Mouse (Mus musculus) stomach, postnatal 0 days (tissue): ENCODE measurements around the gene Pcyt2. TPM values are rescaled to one million over a fixed set of nuclear protein-coding genes. Genes with fewer than 3 reads are reported as not detected.

ENCODE experiments used
- ATAC-seq: fragments of 200-750 bp; cut with Nextera tagmentation; 2 replicates; pipeline ENCODE4 v1.8.0; 2017; ENCODE audit not compliant: low FRiP score, low TSS enrichment
- DNase-seq: peaks from one replicate; pipeline ENCODE4 v3.0.0-alpha.2; 2016; ENCODE audit warnings: low spot score
- H3K27ac ChIP-seq: fragments of 300-500 bp; sonication (generic); replicated peaks from 2 replicates; pipeline ENCODE4 v1.5.1; 2014; ENCODE audit warnings: mild to moderate bottlenecking, control low read depth
- H3K27me3 ChIP-seq: fragments of 300-500 bp; sonication (generic); 2 replicates; pipeline ENCODE4 v1.6.1; 2014; ENCODE audit warnings: low read length; ENCODE audit not compliant: control insufficient read depth, insufficient read depth
- H3K36me3 ChIP-seq: fragments of 300-500 bp; sonication (generic); 2 replicates; pipeline ENCODE4 v1.6.1; 2014; ENCODE audit warnings: low read length, mixed read lengths; ENCODE audit not compliant: control insufficient read depth, insufficient read depth
- H3K4me1 ChIP-seq: fragments of 300-500 bp; sonication (generic); replicated peaks from 2 replicates; pipeline ENCODE4 v1.6.1; 2014; ENCODE audit warnings: antibody characterized with exemption; ENCODE audit not compliant: control insufficient read depth, insufficient read depth
- H3K4me2 ChIP-seq: fragments of 300-500 bp; sonication (generic); replicated peaks from 2 replicates; pipeline ENCODE4 v1.6.1; 2014; ENCODE audit warnings: low read depth, mild to moderate bottlenecking, control low read depth, moderate library complexity
- H3K4me3 ChIP-seq: fragments of 300-500 bp; sonication (generic); 2 replicates; pipeline ENCODE4 v1.5.1; 2014; ENCODE audit warnings: low read depth, low read length, control low read depth
- H3K9ac ChIP-seq: fragments of 300-500 bp; sonication (generic); 2 replicates; pipeline ENCODE4 v1.6.1; 2014; ENCODE audit warnings: mild to moderate bottlenecking, low read length, control low read depth, mixed read lengths
- H3K9me3 ChIP-seq: fragments of 300-500 bp; sonication (generic); 2 replicates; pipeline ENCODE4 v1.6.1; 2016; ENCODE audit warnings: low read length; ENCODE audit not compliant: control insufficient read depth
- CTCF ChIP-seq: IDR thresholded peaks from 2 replicates; pipeline ENCODE4 v1.5.1; 2016; ENCODE audit warnings: antibody characterized with exemption, low read depth, mild to moderate bottlenecking, moderate library complexity
- EP300 ChIP-seq: optimal IDR thresholded peaks from 2 replicates; pipeline ENCODE3; 2016; ENCODE audit warnings: antibody characterized with exemption
- WGBS: fragments of 180-500 bp; shearing (Covaris S2); extraction: QIAGEN DNeasy Blood & Tissue Kit; methylation state at CpG from one replicate; pipeline ENCODE4 v1.1.7; 2014; 5-methylcytosine and 5-hydroxymethylcytosine counted together
- polyA plus RNA-seq: library from polyadenylated mRNA; unstranded; fragments of >200 nt; fragmentation: Nextera tagmentation; extraction: Ambion mirVana; gene quantifications from 2 replicates; pipeline ENCODE4 v1.2.1, GENCODE M21; 2015

Gene Pcyt2
- polyA plus RNA-seq, 1 experiment from 2014 or later, result 73.7 TPM

GRCm38 (mm10) chr11:120623961-120624679, 6.4 kb upstream of the Pcyt2 start:
- Histone ChIP-seq H3K27me3 (no peaks in the 10 kb centered on the region), H3K36me3 (peaks cover 9% of the 10 kb centered on the region), H3K27ac (peak overlapping the region; percentile 92), H3K9me3 (no peaks in the 10 kb centered on the region), H3K4me2 (peak overlapping the region; percentile 94), H3K4me3 (peak overlapping the region; percentile 91), H3K9ac (peak overlapping the region; percentile 81), H3K4me1 (peaks cover 3% of the 10 kb centered on the region; the same call in 1 of the 2 replicates)
- DNase-seq (peak; percentile 86), ATAC-seq (peak; percentile 75)
- WGBS, result 11% methylated on average over 30 of the region's 30 CpGs
- TF ChIP-seq CTCF (peak; percentile 81), EP300 (no peak)

- TF ChIP-seq EP300 (no peak), CTCF (no peak)
- H3K4me1 ChIP-seq, result peaks cover 3% of the 10 kb centered on the region; the same call in 1 of the 2 replicates
- no peaks in the 10 kb centered on the region for H3K27me3 ChIP-seq
- WGBS, result 89% methylated on average over 6 of the region's 6 CpGs
- H3K9me3 ChIP-seq, result no peaks in the 10 kb centered on the region
- peaks cover 9% of the 10 kb centered on the region for H3K36me3 ChIP-seq
- DNase-seq (no peak), ATAC-seq (no peak)
- H3K9ac ChIP-seq, result no peak overlapping the region
- no peak overlapping the region for H3K27ac ChIP-seq
- no peak overlapping the region for H3K4me3 ChIP-seq
- no peak overlapping the region for H3K4me2 ChIP-seq
Observed at GRCm38 (mm10) chr11:120622805-120623204, 5.1 kb upstream of the Pcyt2 start.

- Histone ChIP-seq H3K9me3 (no peaks in the 10 kb centered on the region), H3K27me3 (no peaks in the 10 kb centered on the region), H3K27ac (no peak overlapping the region), H3K9ac (no peak overlapping the region), H3K4me1 (peaks cover 4% of the 10 kb centered on the region), H3K36me3 (peaks cover 9% of the 10 kb centered on the region), H3K4me3 (no peak overlapping the region), H3K4me2 (no peak overlapping the region)
- ATAC-seq (no peak), DNase-seq (no peak)
- TF ChIP-seq EP300, result no peak
- TF ChIP-seq CTCF, result no peak
- 87% methylated on average over 14 of the region's 14 CpGs for WGBS
Observed at GRCm38 (mm10) chr11:120620195-120620594, 2.5 kb upstream of the Pcyt2 start.

GRCm38 (mm10) chr11:120618619-120619535, 1.1 kb upstream of the Pcyt2 start:
- H3K36me3 ChIP-seq, result peaks cover 9% of the 10 kb centered on the region
- H3K9ac ChIP-seq, result no peak overlapping the region
- no peak overlapping the region for H3K4me2 ChIP-seq
- no peak overlapping the region for H3K27ac ChIP-seq
- 93% methylated on average over 25 of the region's 25 CpGs for WGBS
- no peak overlapping the region for H3K4me3 ChIP-seq
- H3K9me3 ChIP-seq, result no peaks in the 10 kb centered on the region
- TF ChIP-seq EP300 (no peak), CTCF (no peak)
- H3K4me1 ChIP-seq, result peaks cover 3% of the 10 kb centered on the region
- no peak for ATAC-seq
- no peaks in the 10 kb centered on the region for H3K27me3 ChIP-seq
- DNase-seq, result no peak

GRCm38 (mm10) chr11:120616617-120617294, 980 bp downstream of the Pcyt2 start:
- Histone ChIP-seq H3K4me3 (peak overlapping the region; percentile 79), H3K27me3 (no peaks in the 10 kb centered on the region), H3K9me3 (no peaks in the 10 kb centered on the region), H3K36me3 (peaks cover 12% of the 10 kb centered on the region; the same call in 1 of the 2 replicates), H3K9ac (peak overlapping the region; percentile 81), H3K4me2 (peak overlapping the region; percentile 88), H3K4me1 (peaks cover 3% of the 10 kb centered on the region), H3K27ac (peak overlapping the region; percentile 86; the same call in 1 of the 2 replicates)
- ATAC-seq (no peak), DNase-seq (no peak)
- WGBS, result 44% methylated on average over 4 of the region's 4 CpGs
- TF ChIP-seq EP300 (no peak), CTCF (no peak)
